Mouse (Mus musculus): ENCODE results near the gene Lag3.
A peak's percentile ranks its signal among the peaks of the same experiment; 100 is the strongest.

Gene Lag3

GRCm38 (mm10) chr6:124858561-124859318, 52.8 kb downstream of the Lag3 start:
- no peak for DNase-seq

GRCm38 (mm10) chr6:124857840-124858530, 53.5 kb downstream of the Lag3 start:
- DNase-seq, result no peak

- peak; percentile 91 for DNase-seq
Measured at GRCm38 (mm10) chr6:124856916-124857839, 54.3 kb downstream of the Lag3 start, which contains the start of gene P3h3. Gene P3h3, minus strand, starts transcription at chr6:124857752.

DNA sequence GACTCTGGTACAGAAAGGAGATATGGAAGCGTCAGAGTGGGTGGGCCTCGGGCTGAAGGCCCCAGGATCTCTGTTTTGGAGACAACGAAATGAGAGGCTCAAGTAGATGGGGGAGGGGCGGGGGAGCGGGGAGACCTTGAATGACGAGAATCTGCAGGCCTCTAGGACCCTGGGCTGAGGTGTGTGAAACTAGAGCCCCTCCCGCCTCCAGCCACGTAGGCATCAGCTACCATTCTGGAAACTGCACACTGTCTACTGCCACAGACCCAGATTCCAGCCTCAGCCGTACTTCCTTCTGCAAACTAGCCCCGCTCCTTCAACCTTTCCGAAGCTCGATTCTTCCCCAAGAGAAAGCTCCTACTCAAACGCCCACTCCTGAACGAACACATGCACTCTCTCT, 55.2 kb downstream of the Lag3 start:
- DNase-seq, result peak; percentile 67

DNA sequence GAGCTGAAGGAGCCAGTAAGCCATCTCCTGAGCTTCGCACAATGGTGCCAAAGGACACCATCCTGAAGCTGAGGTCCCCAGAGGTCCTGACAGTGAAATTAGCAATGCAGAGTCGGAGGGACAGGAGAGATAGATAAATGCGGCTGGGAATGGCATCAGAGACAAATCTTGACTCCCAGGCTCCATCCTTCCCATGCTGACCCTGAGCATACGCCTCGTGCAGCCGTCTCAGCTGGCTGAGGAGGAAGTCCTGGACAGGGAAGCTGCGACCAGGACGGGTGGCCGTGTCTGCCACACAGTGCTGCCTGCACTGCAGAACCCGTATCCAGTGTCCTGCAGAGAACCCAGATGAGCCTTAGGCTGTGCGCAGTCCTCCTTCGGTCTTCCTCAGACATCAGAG, 56.9 kb downstream of the Lag3 start:
- DNase-seq, result no peak
